Comparison of ENCODE assay signal across 9 mouse cellular contexts in the genomic region with DNA sequence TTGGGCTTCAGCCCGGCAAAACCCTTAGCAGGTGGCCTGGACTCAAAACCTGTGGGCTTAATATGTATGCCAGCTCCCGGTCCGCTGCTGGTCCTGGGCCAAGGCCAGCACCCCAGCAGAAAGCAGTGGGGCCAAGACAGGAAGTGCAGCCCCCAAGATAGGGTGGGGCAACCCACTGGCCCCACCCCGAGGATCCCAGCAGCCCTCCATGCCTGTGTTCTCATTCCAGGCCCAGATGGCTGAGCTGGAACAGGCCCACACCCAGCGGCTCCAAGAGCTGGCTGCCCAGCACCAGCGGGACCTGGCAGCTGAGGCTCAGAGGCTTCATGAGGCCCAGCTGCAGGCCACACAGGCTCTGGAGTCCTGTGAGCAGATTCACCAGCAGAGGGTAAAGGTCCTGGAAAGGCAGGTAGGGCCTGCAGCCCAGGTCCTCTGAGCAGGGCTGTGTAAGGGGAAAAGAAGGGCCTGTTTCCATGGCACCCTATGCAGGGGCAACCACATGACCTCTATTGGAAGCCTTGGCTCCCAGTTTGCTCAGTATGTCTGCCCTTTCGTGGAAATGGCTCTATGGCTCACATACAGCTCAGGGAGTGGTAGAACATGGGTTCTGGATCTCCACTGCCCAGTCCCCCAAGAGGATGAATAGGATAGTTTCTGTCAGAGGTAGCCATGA. TPM values are rescaled to one million over a fixed set of nuclear protein-coding genes. Genes with fewer than 3 reads are reported as not detected.
A peak's percentile ranks its signal among the peaks of the same experiment; 100 is the strongest.
DNase-seq lines count a peak whose midpoint lies in the region; ATAC-seq and TF ChIP-seq lines count a peak whose summit lies in the region.
"Had no signal": no experiment of that assay in that cellular context is flagged by ENCODE, and none has a peak within 500 bp of the region (broad histone marks: within the 10 kb centered on the region; RNA-seq: fewer than 3 reads in every experiment).

No protein-coding gene starts in this region.

- H3K9ac ChIP-seq in forebrain, embryonic 12.5 days: no peak overlapping the region
- H3K9ac ChIP-seq in ES-Bruce4 (ENCODE audit: low read depth, poor library complexity, severe bottlenecking): 0 out of 2 replicates have a peak overlapping the region, but pooled peaks have one; percentile 1
- no peak overlapping the region for H3K9ac ChIP-seq in liver, embryonic 11.5 days (ENCODE audit: low read depth, low read length)

- peak overlapping the region; percentile 22; the same call in 1 of the 2 replicates for H3K27ac ChIP-seq in forebrain, embryonic 10.5 days
- no peak overlapping the region for H3K27ac ChIP-seq in forebrain, embryonic 12.5 days
- H3K27ac ChIP-seq in ES-Bruce4 (ENCODE audit: insufficient read depth, low read length): no peak overlapping the region
- H3K27ac ChIP-seq in liver, embryonic 11.5 days (ENCODE audit: low read depth, low read length): no peak overlapping the region

- no peaks in the 10 kb centered on the region for H3K9me3 ChIP-seq in forebrain, embryonic 10.5 days
- no peaks in the 10 kb centered on the region for H3K9me3 ChIP-seq in forebrain, embryonic 12.5 days
- no peaks in the 10 kb centered on the region for H3K9me3 ChIP-seq in ES-Bruce4 (replicated peaks; ENCODE audit: control insufficient read depth, insufficient read depth, low read length, poor library complexity, severe bottlenecking)
- no peaks in the 10 kb centered on the region for H3K9me3 ChIP-seq in liver, embryonic 11.5 days (ENCODE audit: control insufficient read depth, low read length)

- WGBS in forebrain, embryonic 10.5 days: 85% methylated on average over 7 of the region's 7 CpGs
- 79% methylated on average over 7 of the region's 7 CpGs for WGBS in forebrain, embryonic 12.5 days
- 83% methylated on average over 7 of the region's 7 CpGs for WGBS in liver, embryonic 11.5 days

- no peak overlapping the region for H3K4me3 ChIP-seq in forebrain, embryonic 10.5 days
- H3K4me3 ChIP-seq in forebrain, embryonic 12.5 days (replicated peaks): no peak overlapping the region
- H3K4me3 ChIP-seq in ES-Bruce4 (ENCODE audit: low read depth, low read length): peak overlapping the region; percentile 16; the same call in 1 of the 2 replicates
- no peak overlapping the region for H3K4me3 ChIP-seq in liver, embryonic 11.5 days (ENCODE audit: low read depth, low read length)

- no peak overlapping the region for H3K4me2 ChIP-seq in forebrain, embryonic 12.5 days
- no peak overlapping the region for H3K4me2 ChIP-seq in liver, embryonic 11.5 days

- peaks cover 19% of the 10 kb centered on the region for H3K4me1 ChIP-seq in forebrain, embryonic 10.5 days
- H3K4me1 ChIP-seq in forebrain, embryonic 12.5 days: peaks cover 10% of the 10 kb centered on the region
- H3K4me1 ChIP-seq in ES-Bruce4 (ENCODE audit: control insufficient read depth, insufficient read depth, low read length): no peaks in the 10 kb centered on the region
- H3K4me1 ChIP-seq in liver, embryonic 11.5 days (replicated peaks; ENCODE audit: control insufficient read depth, insufficient read depth, low read length): no peaks in the 10 kb centered on the region

- no peak for ATAC-seq in forebrain, embryonic 12.5 days (ENCODE audit: low FRiP score)
- no peak for ATAC-seq in liver, embryonic 11.5 days (replicated peaks; ENCODE audit: low FRiP score)
- ATAC-seq in megakaryocyte-erythroid progenitor cell, adult 5-6 weeks (replicated peaks; ENCODE audit: low FRiP score, low TSS enrichment, poor library complexity, severe bottlenecking): no peak

- H3K27me3 ChIP-seq in forebrain, embryonic 10.5 days (ENCODE audit: poor library complexity, severe bottlenecking): peaks cover 23% of the 10 kb centered on the region
- H3K27me3 ChIP-seq in forebrain, embryonic 12.5 days: peaks cover 19% of the 10 kb centered on the region
- H3K27me3 ChIP-seq in ES-Bruce4 (ENCODE audit: control insufficient read depth, insufficient read depth, low read length, poor library complexity, severe bottlenecking): no peaks in the 10 kb centered on the region
- peaks cover 4% of the 10 kb centered on the region; the same call in 1 of the 2 replicates for H3K27me3 ChIP-seq in liver, embryonic 11.5 days (replicated peaks; ENCODE audit: control insufficient read depth, insufficient read depth, low read length)

- TF ChIP-seq EP300 in ES-Bruce4 (IDR thresholded peaks at IDR 0.05; ENCODE audit: insufficient read depth, low read depth, low read length): no peak

- no peak for DNase-seq in forebrain, embryonic 10.5 days (ENCODE audit: extremely low spot score, low spot score)
- DNase-seq in cerebellum, postnatal 14 days: peak; percentile 78 to 79
- DNase-seq in layer of hippocampus, postnatal 10 days (ENCODE audit: low spot score in 2 of 2): peak; percentile 55 to 58
- DNase-seq in liver, embryonic 11.5 days (ENCODE audit: low spot score): no peak
- DNase-seq in thymus, postnatal 36 days: no peak
- DNase-seq: thymus, postnatal 14 days had no signal

- no peaks in the 10 kb centered on the region for H3K36me3 ChIP-seq in forebrain, embryonic 10.5 days (replicated peaks)
- H3K36me3 ChIP-seq in forebrain, embryonic 12.5 days (replicated peaks): no peaks in the 10 kb centered on the region
- H3K36me3 ChIP-seq in ES-Bruce4 (ENCODE audit: control insufficient read depth, insufficient read depth, low read length, poor library complexity, severe bottlenecking): no peaks in the 10 kb centered on the region
- H3K36me3 ChIP-seq in liver, embryonic 11.5 days (ENCODE audit: control insufficient read depth, insufficient read depth, low read length): no peaks in the 10 kb centered on the region

- no peak for TF ChIP-seq POLR2A in ES-Bruce4 (IDR thresholded peaks at IDR 0.05; ENCODE audit: insufficient read depth, low read length)

- TF ChIP-seq CTCF in ES-Bruce4 (IDR thresholded peaks at IDR 0.05; ENCODE audit: low read depth, low read length): no peak

RNA-seq across cellular contexts. Expression of a gene that starts 8.2 kb away (rescaled TPM):
- polyA plus RNA-seq in forebrain, embryonic 10.5 days (2016; fragmentation: Nextera tagmentation; extraction: Ambion mirVana): 1.1 and 1.9 TPM in 2 replicates
- 4.3 and 5.3 TPM in 2 replicates for polyA plus RNA-seq in forebrain, embryonic 12.5 days (2016; fragmentation: Nextera tagmentation; extraction: Ambion mirVana)
- polyA plus RNA-seq in ES-Bruce4 (2011; ENCODE audit: insufficient read depth, insufficient read length, low read depth, missing spikeins): 0.75 and 1.1 TPM in 2 replicates
- 10 to 100 TPM in 1 of 2 experiments, 1 to 10 TPM in 1; 9.3 to 10.2 TPM for total RNA-seq in layer of hippocampus, postnatal 10 days (2021)
- 0.61 and 2.3 TPM in 2 replicates for polyA plus RNA-seq in liver, embryonic 11.5 days (2014; fragmentation: Nextera tagmentation; extraction: Ambion mirVana)
- 0.27 TPM in 1 of 2 replicates, not detected in the other for total RNA-seq in megakaryocyte-erythroid progenitor cell, adult 5-6 weeks (2014; fragmentation: Nextera tagmentation)
- total RNA-seq in megakaryocyte-erythroid progenitor cell, adult 5-6 weeks (2017): not detected in 2 replicates

RNA-seq across cellular contexts. Expression of a gene that starts 58.9 kb away (rescaled TPM):
- polyA plus RNA-seq in forebrain, embryonic 10.5 days (2016; fragmentation: Nextera tagmentation; extraction: Ambion mirVana): 0.05 and 0.12 TPM in 2 replicates
- polyA plus RNA-seq in forebrain, embryonic 12.5 days (2016; fragmentation: Nextera tagmentation; extraction: Ambion mirVana): 0.10 and 0.14 TPM in 2 replicates
- 0.09 TPM in 1 of 2 replicates, not detected in the other for polyA plus RNA-seq in ES-Bruce4 (2011; ENCODE audit: insufficient read depth, insufficient read length, low read depth, missing spikeins)
- total RNA-seq in layer of hippocampus, postnatal 10 days (2021): under 1 TPM; 0.80 to 0.98 TPM
- 0.09 and 0.16 TPM in 2 replicates for polyA plus RNA-seq in liver, embryonic 11.5 days (2014; fragmentation: Nextera tagmentation; extraction: Ambion mirVana)
- total RNA-seq in megakaryocyte-erythroid progenitor cell, adult 5-6 weeks (2014; fragmentation: Nextera tagmentation): not detected in 2 replicates
- total RNA-seq in megakaryocyte-erythroid progenitor cell, adult 5-6 weeks (2017): not detected in 2 replicates

Comparison
In these comparisons a context has a peak if more than half of its experiments do, and no peak if none do; other contexts are left out.
1. DNase-seq: peak in cerebellum, postnatal 14 days (2 of 2) and layer of hippocampus, postnatal 10 days (2 of 2); none in forebrain, embryonic 10.5 days (single experiment), liver, embryonic 11.5 days (single experiment) and thymus, postnatal 36 days (0 of 2).